Mouse (Mus musculus) urinary bladder, postnatal 36 days (tissue): ENCODE results near the gene Acot2.
A peak's percentile ranks its signal among the peaks of the same experiment; 100 is the strongest.

ENCODE experiments used
- DNase-seq, 2 experiments: peaks; one replicate each; pipeline ENCODE4 v3.0.0; 2022; ENCODE audit warnings: low spot score in 2 of 2, mixed read lengths in 1 of 2

The Acot2 gene

DNA sequence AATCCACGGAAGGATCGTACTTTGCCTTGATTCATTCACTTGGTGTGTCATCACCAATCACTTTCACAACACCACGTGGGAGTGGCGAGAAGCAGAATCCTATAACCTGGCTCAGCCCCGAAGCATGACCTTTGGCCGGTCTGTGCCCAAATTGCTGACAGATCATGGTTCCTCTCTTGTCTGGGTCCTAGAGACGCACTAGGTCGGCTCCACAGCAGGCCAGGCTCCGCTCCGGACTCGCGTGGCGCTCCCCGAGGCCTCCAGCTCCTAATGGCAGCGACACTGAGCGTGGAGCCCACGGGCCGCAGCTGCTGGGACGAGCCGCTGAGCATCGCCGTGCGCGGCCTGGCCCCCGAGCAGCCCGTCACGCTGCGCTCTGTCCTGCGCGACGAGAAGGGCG is 50.6 kb downstream of the Acot2 start, which contains the start of gene Acot4:
Gene Acot4 (plus strand): TSS at position 139 of the 400 bp plus-strand sequence.
- DNase-seq, result peak in 1 of 2 experiments; percentile 42

GRCm38 (mm10) chr12:84038691-84039111 is 51.0 kb downstream of the Acot2 start, which contains the start of gene Gm49366:
TSS of gene Gm49366 (plus strand) at chr12:84038935.
- peak in 1 of 2 experiments; percentile 31 for DNase-seq

- DNase-seq, result no peak
Observed at GRCm38 (mm10) chr12:84042248-84042647, 54.6 kb downstream of the Acot2 start.
